Mouse (Mus musculus): ENCODE results near the gene Gm13278. TPM values are rescaled to one million over a fixed set of nuclear protein-coding genes. Genes with fewer than 3 reads are reported as not detected.

Gene Gm13278
- polyA plus RNA-seq, 1 experiment from 2014 or later = not detected

Other genes starting within 250 kb of the Gm13278 start
- gene Ifna15, start 233.3 kb upstream of the Gm13278 start, polyA plus RNA-seq (2015; fragmentation: Nextera tagmentation; extraction: Ambion mirVana) = not detected in 2 replicates
- gene Ifna14, start 219.8 kb upstream of the Gm13278 start, polyA plus RNA-seq (2015; fragmentation: Nextera tagmentation; extraction: Ambion mirVana) = not detected in 2 replicates
- not detected in 2 replicates for gene Ifna9, start 199.2 kb upstream of the Gm13278 start, polyA plus RNA-seq (2015; fragmentation: Nextera tagmentation; extraction: Ambion mirVana)
- not detected in 2 replicates for gene Ifna12, start 188.2 kb upstream of the Gm13278 start, polyA plus RNA-seq (2015; fragmentation: Nextera tagmentation; extraction: Ambion mirVana)
- not detected in 2 replicates for gene C87499, start 157.1 kb upstream of the Gm13278 start, polyA plus RNA-seq (2015; fragmentation: Nextera tagmentation; extraction: Ambion mirVana)
- gene Ifna13, start 147.1 kb upstream of the Gm13278 start, polyA plus RNA-seq (2015; fragmentation: Nextera tagmentation; extraction: Ambion mirVana) = not detected in 2 replicates
- gene Ifna16, start 114.6 kb upstream of the Gm13278 start, polyA plus RNA-seq (2015; fragmentation: Nextera tagmentation; extraction: Ambion mirVana) = not detected in 2 replicates
- not detected in 2 replicates for gene Ifna2, start 107.6 kb upstream of the Gm13278 start, polyA plus RNA-seq (2015; fragmentation: Nextera tagmentation; extraction: Ambion mirVana)
- gene Ifnab, start 100.2 kb upstream of the Gm13278 start, polyA plus RNA-seq (2015; fragmentation: Nextera tagmentation; extraction: Ambion mirVana) = not detected in 2 replicates
- gene Gm26566, start 69.7 kb upstream of the Gm13278 start, polyA plus RNA-seq (2015; fragmentation: Nextera tagmentation; extraction: Ambion mirVana) = 1.2 and 1.4 TPM in 2 replicates
- gene Klhl9, start 69.1 kb upstream of the Gm13278 start, polyA plus RNA-seq (2015; fragmentation: Nextera tagmentation; extraction: Ambion mirVana) = 122 and 135 TPM in 2 replicates
- gene Gm13271, start 36.7 kb upstream of the Gm13278 start, polyA plus RNA-seq (2015; fragmentation: Nextera tagmentation; extraction: Ambion mirVana) = not detected in 2 replicates
- 0.16 TPM in 1 of 2 replicates, not detected in the other for gene Gm13283, start 31.4 kb upstream of the Gm13278 start, polyA plus RNA-seq (2015; fragmentation: Nextera tagmentation; extraction: Ambion mirVana)
- gene Gm13290, start 17.7 kb upstream of the Gm13278 start, polyA plus RNA-seq (2015; fragmentation: Nextera tagmentation; extraction: Ambion mirVana) = 0.46 TPM in 1 of 2 replicates, not detected in the other
- not detected in 2 replicates for gene Gm13289, start 14.6 kb upstream of the Gm13278 start, polyA plus RNA-seq (2015; fragmentation: Nextera tagmentation; extraction: Ambion mirVana)
- gene Gm13272, start 11.7 kb upstream of the Gm13278 start, polyA plus RNA-seq (2015; fragmentation: Nextera tagmentation; extraction: Ambion mirVana) = not detected in 2 replicates
- not detected in 2 replicates for gene Ifnz, start 9.4 kb upstream of the Gm13278 start, polyA plus RNA-seq (2015; fragmentation: Nextera tagmentation; extraction: Ambion mirVana)
- gene Gm13276, start 5.8 kb upstream of the Gm13278 start, polyA plus RNA-seq (2015; fragmentation: Nextera tagmentation; extraction: Ambion mirVana) = not detected in 2 replicates
- not detected in 2 replicates for gene Gm13277, start 2.9 kb upstream of the Gm13278 start, polyA plus RNA-seq (2015; fragmentation: Nextera tagmentation; extraction: Ambion mirVana)
- gene Gm13275, start 2.9 kb downstream of the Gm13278 start, polyA plus RNA-seq (2015; fragmentation: Nextera tagmentation; extraction: Ambion mirVana) = not detected in 2 replicates
- not detected in 2 replicates for gene Gm13279, start 5.8 kb downstream of the Gm13278 start, polyA plus RNA-seq (2015; fragmentation: Nextera tagmentation; extraction: Ambion mirVana)
- not detected in 2 replicates for gene Gm13285, start 8.1 kb downstream of the Gm13278 start, polyA plus RNA-seq (2015; fragmentation: Nextera tagmentation; extraction: Ambion mirVana)
- not detected in 2 replicates for gene Gm13287, start 11.7 kb downstream of the Gm13278 start, polyA plus RNA-seq (2015; fragmentation: Nextera tagmentation; extraction: Ambion mirVana)
- not detected in 2 replicates for gene Gm13288, start 14.0 kb downstream of the Gm13278 start, polyA plus RNA-seq (2015; fragmentation: Nextera tagmentation; extraction: Ambion mirVana)
- not detected in 2 replicates for gene Ifna7, start 24.7 kb downstream of the Gm13278 start, polyA plus RNA-seq (2015; fragmentation: Nextera tagmentation; extraction: Ambion mirVana)
- not detected in 2 replicates for gene Ifna11, start 28.4 kb downstream of the Gm13278 start, polyA plus RNA-seq (2015; fragmentation: Nextera tagmentation; extraction: Ambion mirVana)
- not detected in 2 replicates for gene Ifna6, start 35.9 kb downstream of the Gm13278 start, polyA plus RNA-seq (2015; fragmentation: Nextera tagmentation; extraction: Ambion mirVana)
- not detected in 2 replicates for gene Ifna5, start 44.0 kb downstream of the Gm13278 start, polyA plus RNA-seq (2015; fragmentation: Nextera tagmentation; extraction: Ambion mirVana)
- gene Ifna4, start 50.3 kb downstream of the Gm13278 start, polyA plus RNA-seq (2015; fragmentation: Nextera tagmentation; extraction: Ambion mirVana) = not detected in 2 replicates
- gene Ifna1, start 58.5 kb downstream of the Gm13278 start, polyA plus RNA-seq (2015; fragmentation: Nextera tagmentation; extraction: Ambion mirVana) = not detected in 2 replicates
- not detected in 2 replicates for gene Ifne, start 88.7 kb downstream of the Gm13278 start, polyA plus RNA-seq (2015; fragmentation: Nextera tagmentation; extraction: Ambion mirVana)